Mouse (Mus musculus) brain, embryonic 14.5 days (tissue): ENCODE results near the gene Gm10718.
"Not testable (repeated sequence)": the region's sequence is repeated elsewhere in the genome, so short reads cannot be mapped to it uniquely, and the experiment has no call there.

Experiments
- CTCF ChIP-seq: fragments of 200-500 bp; IDR thresholded peaks from 2 replicates; pipeline ENCODE4 v1.5.1; 2012; ENCODE audit warnings: inconsistent platforms, mild to moderate bottlenecking, moderate library complexity, borderline replicate concordance; ENCODE audit not compliant: insufficient read depth, insufficient read length; ENCODE audit errors: extremely low read depth
- POLR2A ChIP-seq: fragments of 200-500 bp; IDR thresholded peaks from 2 replicates; pipeline ENCODE4 v1.6.1; 2012; ENCODE audit warnings: mild to moderate bottlenecking, inconsistent platforms, borderline replicate concordance; ENCODE audit not compliant: poor library complexity, insufficient read depth, insufficient read length, severe bottlenecking; ENCODE audit errors: extremely low read depth

GRCm38 (mm10) chr9:3006179-3006578 lies 17.2 kb upstream of the Gm10718 start:
- not testable (repeated sequence) for TF ChIP-seq CTCF, POLR2A
